Mouse (Mus musculus) lung, embryonic 14.5 days (tissue): ENCODE data around the gene Hist2h2ac. TPM values are rescaled to one million over a fixed set of nuclear protein-coding genes. Genes with fewer than 3 reads are reported as not detected.
"Not testable (repeated sequence)": the region's sequence is repeated elsewhere in the genome, so short reads cannot be mapped to it uniquely, and the experiment has no call there.

Experiments used
- ATAC-seq: fragments of 200-750 bp; cut with Nextera tagmentation; 2 replicates; pipeline ENCODE4 v1.8.0; 2017; ENCODE audit warnings: mild to moderate bottlenecking, moderate TSS enrichment, moderate library complexity; ENCODE audit not compliant: insufficient read depth
- DNase-seq: peaks from one replicate; pipeline ENCODE4 v3.0.0-alpha.2; 2015
- H3K27ac ChIP-seq: fragments of 300-500 bp; sonication (generic); 2 replicates; pipeline ENCODE4 v1.5.1; 2014; ENCODE audit warnings: low read depth, mild to moderate bottlenecking, moderate library complexity
- H3K27me3 ChIP-seq: fragments of 300-500 bp; sonication (generic); 2 replicates; pipeline ENCODE4 v1.6.1; 2014; ENCODE audit warnings: low read length, control low read depth; ENCODE audit not compliant: insufficient read depth
- H3K36me3 ChIP-seq: fragments of 300-500 bp; sonication (generic); 2 replicates; pipeline ENCODE4 v1.6.1; 2014; ENCODE audit warnings: control low read depth; ENCODE audit not compliant: insufficient read depth
- H3K4me1 ChIP-seq: fragments of 300-500 bp; sonication (generic); 2 replicates; pipeline ENCODE4 v1.6.1; 2014; ENCODE audit warnings: antibody characterized with exemption, control low read depth; ENCODE audit not compliant: insufficient read depth
- H3K4me2 ChIP-seq: fragments of 300-500 bp; sonication (generic); 2 replicates; pipeline ENCODE4 v1.6.1; 2014; ENCODE audit warnings: mild to moderate bottlenecking
- H3K4me3 ChIP-seq: fragments of 300-500 bp; sonication (generic); 2 replicates; pipeline ENCODE4 v1.5.1; 2014; ENCODE audit warnings: low read depth, low read length
- H3K9ac ChIP-seq: fragments of 300-500 bp; sonication (generic); 2 replicates; pipeline ENCODE4 v1.6.1; 2014
- H3K9me3 ChIP-seq: fragments of 300-500 bp; sonication (generic); 2 replicates; pipeline ENCODE4 v1.6.1; 2016; ENCODE audit warnings: low read depth, low read length, control low read depth
- CTCF ChIP-seq: IDR thresholded peaks from 2 replicates; pipeline ENCODE4 v1.5.1; 2016; ENCODE audit warnings: antibody characterized with exemption, low read depth
- WGBS: fragments of 180-500 bp; shearing (Covaris S2); extraction: QIAGEN DNeasy Blood & Tissue Kit; methylation state at CpG from one replicate; pipeline ENCODE4 v1.1.7; 2014; 5-methylcytosine and 5-hydroxymethylcytosine counted together
- polyA plus RNA-seq: library from polyadenylated mRNA; unstranded; fragments of >200 nt; fragmentation: Nextera tagmentation; extraction: Ambion mirVana; gene quantifications from 2 replicates; pipeline ENCODE4 v1.2.1, GENCODE M21; 2014

Hist2h2ac gene
- polyA plus RNA-seq, 1 experiment from 2014 or later = 10.8 TPM

DNA sequence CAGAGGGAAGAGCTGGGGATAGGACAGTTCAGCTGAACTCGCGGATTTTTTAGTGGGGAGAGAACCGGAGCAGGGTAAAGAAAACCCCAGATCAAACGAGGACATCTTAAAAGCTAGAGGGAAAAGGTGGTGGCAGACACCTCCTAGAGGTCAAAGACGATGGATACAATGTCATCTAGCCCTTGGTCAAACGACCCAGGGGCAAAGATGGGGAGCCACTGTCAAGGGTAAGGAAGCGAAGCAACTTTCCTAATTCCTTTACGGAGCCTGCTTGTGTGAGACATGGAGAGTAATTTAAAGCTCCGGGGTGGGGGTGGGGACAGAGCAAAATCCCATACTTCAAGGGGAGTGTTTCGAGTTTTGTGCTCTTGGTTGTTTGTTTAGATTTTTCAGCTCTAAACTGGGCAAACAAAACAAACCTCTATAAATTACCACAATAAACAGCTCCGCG, 1.5 kb downstream of the Hist2h2ac start:
- H3K4me1 ChIP-seq = peaks cover 15% of the 10 kb centered on the region; the same call in 1 of the 2 replicates
- H3K4me3 ChIP-seq = peak overlapping the region; percentile 52
- DNase-seq (peak; percentile 52), ATAC-seq (peak; percentile 2; the same call in 1 of the 2 replicates)
- no peaks in the 10 kb centered on the region for H3K9me3 ChIP-seq
- no peaks in the 10 kb centered on the region for H3K27me3 ChIP-seq
- peak overlapping the region; percentile 99 for H3K27ac ChIP-seq
- WGBS = 0% methylated on average over 12 of the region's 12 CpGs
- TF ChIP-seq CTCF = peak; percentile 35
- H3K9ac ChIP-seq = peak overlapping the region; percentile 68
- H3K4me2 ChIP-seq = peak overlapping the region; percentile 93
- H3K36me3 ChIP-seq = no peaks in the 10 kb centered on the region

DNA sequence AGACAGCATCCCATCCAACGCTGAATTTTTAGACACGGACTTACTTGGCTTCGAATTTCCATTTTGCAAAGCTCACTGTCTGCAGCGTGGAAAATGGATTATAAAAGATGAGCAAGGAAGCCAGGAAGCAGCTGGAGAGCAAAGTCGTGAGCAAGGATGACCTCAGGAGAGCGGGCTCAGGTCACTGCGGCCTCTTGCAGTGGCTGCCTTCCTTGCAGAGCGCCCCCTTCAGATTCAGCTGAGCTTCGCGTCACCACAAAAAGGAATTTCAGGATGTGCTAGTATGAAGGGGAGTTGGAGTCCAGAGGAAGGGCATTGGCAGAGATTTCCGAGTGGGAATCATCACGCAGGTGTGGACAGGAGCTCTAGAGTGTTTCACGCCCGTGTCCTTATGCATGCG, 11.4 kb downstream of the Hist2h2ac start:
- no peak overlapping the region for H3K4me2 ChIP-seq
- H3K27ac ChIP-seq = no peak overlapping the region
- 21% methylated on average over 15 of the region's 15 CpGs for whole genome bisulfite sequencing
- peak; percentile 37 for TF ChIP-seq CTCF
- no peaks in the 10 kb centered on the region for H3K4me1 ChIP-seq
- 0 out of 2 replicates have a peak, but pooled peaks cover 3% of the 10 kb centered on the region for H3K27me3 ChIP-seq
- no peak for ATAC-seq
- H3K9ac ChIP-seq = no peak overlapping the region
- DNase-seq = peak; percentile 28
- no peaks in the 10 kb centered on the region for H3K36me3 ChIP-seq
- H3K4me3 ChIP-seq = no peak overlapping the region
- H3K9me3 ChIP-seq = no peaks in the 10 kb centered on the region

DNA sequence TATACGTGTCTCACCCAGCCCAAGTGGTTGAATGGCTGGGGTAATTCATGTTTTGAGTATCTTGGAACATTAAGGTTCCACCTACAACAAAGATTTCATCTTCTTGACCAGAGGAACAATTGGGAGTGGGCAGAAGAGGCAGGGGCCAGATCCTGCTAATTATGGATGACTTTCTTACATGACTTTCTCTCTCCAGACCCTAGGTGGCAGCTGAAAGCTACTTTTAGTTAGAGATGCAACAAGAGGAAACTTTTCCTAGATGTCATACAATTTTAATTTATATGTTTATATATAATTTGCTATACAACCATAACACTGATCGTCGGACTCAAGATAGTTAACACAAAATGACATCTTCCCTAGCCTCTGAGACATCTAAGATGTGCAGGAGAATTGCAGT, 12.9 kb downstream of the Hist2h2ac start:
- H3K4me3 ChIP-seq = no peak overlapping the region
- 67% methylated on average over 3 of the region's 3 CpGs for WGBS
- H3K36me3 ChIP-seq = no peaks in the 10 kb centered on the region
- DNase-seq (no peak), ATAC-seq (no peak)
- H3K9me3 ChIP-seq = no peaks in the 10 kb centered on the region
- no peak overlapping the region for H3K4me2 ChIP-seq
- no peak overlapping the region for H3K9ac ChIP-seq
- H3K4me1 ChIP-seq = no peaks in the 10 kb centered on the region
- 0 out of 2 replicates have a peak, but pooled peaks cover 3% of the 10 kb centered on the region for H3K27me3 ChIP-seq
- 0 out of 2 replicates have a peak, but pooled peaks have one; percentile 9 for TF ChIP-seq CTCF
- H3K27ac ChIP-seq = no peak overlapping the region

GRCm38 (mm10) chr3:96199731-96200130, 20.9 kb downstream of the Hist2h2ac start:
- DNase-seq (no peak), ATAC-seq (no peak)
- H3K27me3 ChIP-seq = no peaks in the 10 kb centered on the region
- no peak overlapping the region for H3K9ac ChIP-seq
- H3K4me2 ChIP-seq = no peak overlapping the region
- H3K36me3 ChIP-seq = 0 out of 2 replicates have a peak, but pooled peaks cover 4% of the 10 kb centered on the region
- no peaks in the 10 kb centered on the region for H3K9me3 ChIP-seq
- WGBS = 24% methylated on average over 2 of the region's 2 CpGs
- no peak overlapping the region for H3K4me3 ChIP-seq
- no peak overlapping the region for H3K27ac ChIP-seq
- peaks cover 10% of the 10 kb centered on the region; the same call in 1 of the 2 replicates for H3K4me1 ChIP-seq
- TF ChIP-seq CTCF = no peak

- not testable (repeated sequence) for ATAC-seq, H3K36me3 ChIP-seq, H3K9ac ChIP-seq, H3K4me3 ChIP-seq, DNase-seq, H3K27me3 ChIP-seq, H3K4me1 ChIP-seq, H3K9me3 ChIP-seq, H3K27ac ChIP-seq
- 26% methylated on average over 6 of the region's 8 CpGs for WGBS
- peak overlapping the region; percentile 98 for H3K4me2 ChIP-seq
These were observed 22.0 kb downstream of the Hist2h2ac start for GRCm38 (mm10) chr3:96198601-96199251.

- Histone ChIP-seq H3K9ac (peak overlapping the region; percentile 27), H3K27ac (0 out of 2 replicates have a peak overlapping the region, but pooled peaks have one; percentile 33), H3K36me3 (0 out of 2 replicates have a peak, but pooled peaks cover 4% of the 10 kb centered on the region), H3K4me3 (peak overlapping the region; percentile 67), H3K27me3 (no peaks in the 10 kb centered on the region), H3K9me3 (no peaks in the 10 kb centered on the region), H3K4me1 (peaks cover 10% of the 10 kb centered on the region; the same call in 1 of the 2 replicates), H3K4me2 (peak overlapping the region; percentile 98)
- TF ChIP-seq CTCF = no peak
- peak; percentile 9; the same call in 1 of the 2 replicates for ATAC-seq
- no peak for DNase-seq
- 3% methylated on average over 6 of the region's 6 CpGs for WGBS
These were observed 22.5 kb downstream of the Hist2h2ac start for GRCm38 (mm10) chr3:96198181-96198580.

GRCm38 (mm10) chr3:96197129-96197749, 23.4 kb downstream of the Hist2h2ac start:
- ATAC-seq = peak; percentile 94

More at GRCm38 (mm10) chr3:96197129-96197749, 23.4 kb downstream of the Hist2h2ac start:
- Histone ChIP-seq H3K27me3 (no peaks in the 10 kb centered on the region), H3K4me3 (peak overlapping the region; percentile 67), H3K9ac (peak overlapping the region; percentile 89), H3K36me3 (0 out of 2 replicates have a peak, but pooled peaks cover 4% of the 10 kb centered on the region), H3K4me1 (peaks cover 10% of the 10 kb centered on the region; the same call in 1 of the 2 replicates), H3K27ac (peak overlapping the region; percentile 97), H3K4me2 (peak overlapping the region; percentile 98), H3K9me3 (no peaks in the 10 kb centered on the region)
- WGBS = under 1% methylated on average over 50 of the region's 50 CpGs
- peak; percentile 96 for DNase-seq
- peak; percentile 28 for TF ChIP-seq CTCF
